Mouse (Mus musculus) heart, adult 2 months (tissue): ENCODE measurements around the gene Slc5a11. TPM values are rescaled to one million over a fixed set of nuclear protein-coding genes. Genes with fewer than 3 reads are reported as not detected.

Experiments used
- DNase-seq, 2 experiments: peaks; one replicate each; pipeline ENCODE4 v3.0.0; 2021
- H3K27ac ChIP-seq: fragments of 200-600 bp; 2 replicates; pipeline ENCODE4 v1.8.1; 2022
- H3K27me3 ChIP-seq: fragments of 200-500 bp; 2 replicates; pipeline ENCODE4 v1.6.1; 2012; ENCODE audit warnings: mild to moderate bottlenecking, low read length, inconsistent platforms, mixed read lengths; ENCODE audit not compliant: control insufficient read depth, insufficient read depth
- H3K36me3 ChIP-seq: fragments of 200-500 bp; 2 replicates; pipeline ENCODE4 v1.6.1; 2012; ENCODE audit warnings: low read length, inconsistent platforms; ENCODE audit not compliant: control insufficient read depth, insufficient read depth
- H3K4me1 ChIP-seq: fragments of 200-500 bp; 2 replicates; pipeline ENCODE4 v1.6.1; 2011; ENCODE audit warnings: low read length; ENCODE audit not compliant: control insufficient read depth, insufficient read depth
- H3K4me3 ChIP-seq: fragments of 200-600 bp; 2 replicates; pipeline ENCODE4 v1.8.1; 2022
- H3K79me2 ChIP-seq: fragments of 200-500 bp; replicated peaks from 2 replicates; pipeline ENCODE4 v1.6.1; 2012; ENCODE audit warnings: mild to moderate bottlenecking, inconsistent platforms, low read length, moderate library complexity, mixed read lengths; ENCODE audit not compliant: control insufficient read depth, insufficient read depth
- H3K9ac ChIP-seq: fragments of 200-500 bp; 2 replicates; pipeline ENCODE4 v1.6.1; 2012; ENCODE audit warnings: low read depth, mild to moderate bottlenecking, control low read depth, inconsistent platforms, low read length, mixed read lengths
- CTCF ChIP-seq: fragments of 200-600 bp; IDR thresholded peaks from 2 replicates; pipeline ENCODE4 v1.8.1; 2022; ENCODE audit warnings: antibody characterized with exemption, mild to moderate bottlenecking, moderate library complexity
- EP300 ChIP-seq: fragments of 200-500 bp; IDR thresholded peaks from 2 replicates; pipeline ENCODE4 v1.6.1; 2011; ENCODE audit warnings: low read depth, low read length, control low read depth; ENCODE audit not compliant: insufficient read depth
- POLR2A ChIP-seq: fragments of 200-500 bp; IDR thresholded peaks from 2 replicates; pipeline ENCODE4 v1.6.1; 2011; ENCODE audit warnings: mild to moderate bottlenecking, low read depth, low read length, control low read depth; ENCODE audit not compliant: insufficient read depth
- WGBS: fragments of 180-500 bp; shearing (Covaris S2); methylation state at CpG from one replicate; pipeline ENCODE4 v1.1.7; 2018; 5-methylcytosine and 5-hydroxymethylcytosine counted together
- intact Hi-C: fragments of 180-260 bp; cut with DNase I; formaldehyde crosslinking; loops from one replicate; pipeline ENCODE4 v1.15.1; 2025
- polyA plus RNA-seq: library from polyadenylated mRNA; depleted of rRNA; stranded (reverse); fragments of >200 nt; gene quantifications from 2 replicates; pipeline ENCODE4 v1.2.3, GENCODE M21; 2012
- total RNA-seq, 2 experiments: library from RNA; stranded (reverse); gene quantifications; 2 replicates each; pipeline ENCODE4 v1.2.3; 2021

Gene Slc5a11
- total and polyA plus RNA-seq, 3 experiments = 0.10 TPM; not detected in 2

DNA sequence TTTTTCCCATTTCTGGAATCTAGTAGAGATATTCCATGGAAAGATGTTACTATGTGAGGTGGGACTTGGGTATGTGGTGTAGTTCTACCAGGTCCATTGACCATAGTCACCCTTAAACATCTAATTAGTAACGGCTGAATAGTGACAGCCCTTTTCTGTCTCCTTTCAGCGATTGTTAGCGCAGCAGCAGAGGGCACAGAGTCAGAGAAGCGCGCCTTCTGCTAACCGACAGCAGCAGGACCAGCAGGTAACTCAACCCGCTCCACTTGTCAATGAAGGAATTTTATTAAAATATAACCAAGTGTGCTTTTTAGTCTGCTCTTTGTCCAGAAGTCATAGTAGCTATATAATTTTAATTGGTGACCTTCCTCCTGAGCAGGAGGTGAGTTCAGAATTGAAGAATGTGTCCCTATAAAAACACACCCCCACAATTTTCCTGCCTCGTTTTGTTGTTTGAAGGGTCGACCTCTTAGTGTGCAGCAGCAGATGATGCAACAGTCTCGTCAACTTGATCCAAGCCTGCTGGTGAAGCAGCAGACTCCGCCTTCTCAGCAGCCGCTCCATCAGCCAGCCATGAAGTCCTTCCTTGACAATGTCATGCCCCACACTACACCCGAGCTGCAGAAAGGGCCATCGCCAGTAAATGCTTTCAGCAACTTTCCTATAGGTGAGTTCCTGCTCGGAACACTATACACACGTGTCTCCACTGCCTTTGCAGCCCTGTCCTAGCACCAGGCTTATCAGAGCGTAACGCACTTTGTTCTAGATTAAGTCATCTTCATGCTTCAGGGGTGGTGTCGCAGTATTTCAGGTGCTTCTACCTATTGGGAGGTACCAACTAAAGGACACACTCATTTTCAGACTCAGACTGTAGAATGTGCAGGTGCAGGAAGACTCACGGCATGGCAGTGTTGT is 32.5 kb upstream of the Slc5a11 start:
- H3K9ac ChIP-seq = no peak overlapping the region
- no peaks in the 10 kb centered on the region for H3K4me1 ChIP-seq
- 78% methylated on average over 20 of the region's 20 CpGs for WGBS
- intact Hi-C loops = loop anchor here (5.0 kb wide), 1 partner anchor 180 kb away; no protein-coding TSS in a partner anchor
- H3K27ac ChIP-seq = no peak overlapping the region
- DNase-seq = no peak
- TF ChIP-seq EP300 (no peak), POLR2A (no peak), CTCF (no peak)
- no peaks in the 10 kb centered on the region for H3K79me2 ChIP-seq
- H3K27me3 ChIP-seq = no peaks in the 10 kb centered on the region
- no peak overlapping the region for H3K4me3 ChIP-seq
- peaks cover 6% of the 10 kb centered on the region; the same call in 1 of the 2 replicates for H3K36me3 ChIP-seq

DNA sequence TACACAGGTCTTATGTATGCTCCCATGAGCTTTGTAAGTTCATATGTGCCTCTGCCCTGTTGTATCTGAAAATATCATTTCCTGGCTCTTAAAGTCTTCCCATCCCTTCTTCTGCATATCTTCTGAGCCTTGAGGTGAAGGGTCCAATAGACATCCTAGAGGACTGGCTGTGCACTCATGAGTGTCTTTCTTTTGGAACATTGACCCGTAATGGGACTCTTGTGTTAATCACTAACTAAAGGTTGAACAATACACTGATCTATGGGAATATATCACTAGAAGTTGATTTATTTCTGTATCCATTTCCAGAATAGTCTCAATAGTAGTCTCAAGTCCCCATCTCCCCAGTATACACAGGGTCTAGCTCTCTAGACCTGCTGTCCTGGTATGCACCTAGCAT is 29.7 kb upstream of the Slc5a11 start:
- Histone ChIP-seq H3K79me2 (no peaks in the 10 kb centered on the region), H3K9ac (no peak overlapping the region), H3K36me3 (peaks cover 6% of the 10 kb centered on the region; the same call in 1 of the 2 replicates), H3K27me3 (no peaks in the 10 kb centered on the region), H3K4me1 (no peaks in the 10 kb centered on the region), H3K27ac (no peak overlapping the region), H3K4me3 (no peak overlapping the region)
- 97% methylated on average over 1 of the region's 1 CpGs for WGBS
- TF ChIP-seq EP300 = no peak
- TF ChIP-seq POLR2A = no peak
- TF ChIP-seq CTCF = no peak
- intact Hi-C loops = loop anchor here (5.0 kb wide), 1 partner anchor 183 kb away; no protein-coding TSS in a partner anchor
- no peak for DNase-seq

DNA sequence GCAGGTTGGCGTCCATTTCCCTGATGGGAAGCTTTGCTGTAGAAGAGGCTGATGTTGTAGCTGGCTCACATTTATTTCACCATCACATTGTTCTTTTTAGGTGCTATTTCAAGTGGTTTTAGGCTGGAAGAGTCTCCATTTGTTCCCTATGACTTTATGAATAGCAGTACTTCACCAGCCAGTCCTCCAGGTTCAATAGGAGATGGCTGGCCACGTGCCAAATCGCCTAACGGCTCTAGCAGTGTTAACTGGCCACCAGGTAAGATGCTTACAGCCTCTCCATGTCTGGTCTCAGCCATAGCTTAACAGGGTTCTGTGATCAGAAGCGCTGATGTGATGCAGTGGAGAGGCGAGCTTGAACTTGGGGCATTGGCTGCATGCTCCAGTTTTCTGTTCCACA is 28.1 kb upstream of the Slc5a11 start:
- 77% methylated on average over 6 of the region's 6 CpGs for WGBS
- intact Hi-C loops = no loop called here

DNA sequence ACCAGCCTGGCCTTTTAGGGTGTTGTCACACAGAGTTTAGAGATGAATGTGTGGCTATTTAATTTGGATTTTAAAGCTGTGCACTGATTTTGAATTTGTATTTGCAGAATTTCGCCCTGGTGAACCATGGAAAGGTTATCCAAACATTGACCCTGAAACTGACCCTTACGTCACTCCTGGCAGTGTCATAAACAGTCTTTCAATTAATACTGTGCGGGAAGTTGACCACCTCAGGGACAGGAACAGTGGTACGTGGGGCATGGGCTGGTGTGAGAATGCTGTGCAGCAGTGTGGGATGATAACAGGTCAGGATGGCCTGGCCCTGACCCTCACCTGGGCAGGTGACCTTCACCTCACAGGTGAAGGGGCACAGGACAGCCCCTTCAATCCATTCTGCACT is 27.3 kb upstream of the Slc5a11 start:
- H3K79me2 ChIP-seq = no peaks in the 10 kb centered on the region
- 86% methylated on average over 4 of the region's 4 CpGs for WGBS
- no peak for DNase-seq
- no peak overlapping the region for H3K4me3 ChIP-seq
- H3K36me3 ChIP-seq = peaks cover 6% of the 10 kb centered on the region; the same call in 1 of the 2 replicates
- intact Hi-C loops = no loop called here
- no peaks in the 10 kb centered on the region for H3K4me1 ChIP-seq
- no peak overlapping the region for H3K27ac ChIP-seq
- H3K9ac ChIP-seq = no peak overlapping the region
- TF ChIP-seq CTCF (no peak), POLR2A (no peak), EP300 (no peak)
- no peaks in the 10 kb centered on the region for H3K27me3 ChIP-seq

More for the DNA sequence above, 28.1 kb upstream of the Slc5a11 start:
- Histone ChIP-seq H3K27ac (no peak overlapping the region), H3K4me3 (no peak overlapping the region), H3K79me2 (no peaks in the 10 kb centered on the region), H3K4me1 (no peaks in the 10 kb centered on the region), H3K9ac (no peak overlapping the region), H3K36me3 (peaks cover 6% of the 10 kb centered on the region; the same call in 1 of the 2 replicates), H3K27me3 (no peaks in the 10 kb centered on the region)
- TF ChIP-seq EP300 = no peak
- no peak for TF ChIP-seq CTCF
- TF ChIP-seq POLR2A = no peak
- no peak for DNase-seq

DNA sequence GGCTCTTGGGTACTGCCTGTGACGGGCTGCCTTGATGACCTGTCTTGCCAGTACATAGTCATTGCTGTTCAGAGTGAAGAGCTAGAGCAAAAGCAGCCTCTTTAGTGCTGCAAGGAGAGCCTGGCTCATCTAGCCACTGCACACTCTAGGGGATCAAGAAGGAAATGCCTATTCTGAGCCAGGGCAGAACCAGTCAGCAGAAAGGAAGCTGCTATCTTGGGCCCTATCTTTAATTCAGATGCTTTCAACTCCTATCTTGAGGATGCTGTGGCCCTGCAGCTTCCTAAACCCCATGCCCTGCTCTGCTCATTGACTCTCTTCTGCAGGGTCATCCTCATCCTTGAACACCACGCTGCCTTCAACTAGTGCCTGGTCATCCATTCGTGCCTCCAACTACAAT is 26.1 kb upstream of the Slc5a11 start:
- no peaks in the 10 kb centered on the region for H3K27me3 ChIP-seq
- H3K79me2 ChIP-seq = no peaks in the 10 kb centered on the region
- H3K4me1 ChIP-seq = no peaks in the 10 kb centered on the region
- H3K9ac ChIP-seq = no peak overlapping the region
- whole genome bisulfite sequencing = 92% methylated on average over 3 of the region's 3 CpGs
- TF ChIP-seq EP300 = no peak
- TF ChIP-seq POLR2A = no peak
- TF ChIP-seq CTCF = no peak
- H3K36me3 ChIP-seq = peaks cover 6% of the 10 kb centered on the region; the same call in 1 of the 2 replicates
- no peak overlapping the region for H3K27ac ChIP-seq
- intact Hi-C loops = no loop called here
- no peak for DNase-seq
- no peak overlapping the region for H3K4me3 ChIP-seq

DNA sequence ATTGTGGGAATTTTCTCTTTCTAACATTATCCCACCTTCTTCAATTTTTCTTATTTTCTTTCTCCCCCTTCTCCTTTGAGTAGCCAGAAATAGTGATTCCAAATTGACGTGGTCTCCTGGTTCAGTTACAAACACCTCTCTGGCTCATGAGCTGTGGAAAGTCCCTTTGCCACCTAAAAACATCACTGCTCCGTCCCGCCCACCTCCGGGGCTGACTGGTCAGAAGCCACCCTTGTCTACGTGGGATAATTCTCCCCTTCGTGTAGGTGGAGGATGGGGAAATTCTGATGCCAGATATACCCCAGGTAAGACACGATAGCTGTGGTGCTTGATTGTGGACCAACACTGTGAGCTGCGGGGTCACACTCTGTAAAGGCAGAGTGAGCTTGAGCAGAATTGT is 24.8 kb upstream of the Slc5a11 start:
- intact Hi-C loops = no loop called here
- H3K27me3 ChIP-seq = no peaks in the 10 kb centered on the region
- no peak overlapping the region for H3K4me3 ChIP-seq
- TF ChIP-seq CTCF = no peak
- no peak for TF ChIP-seq POLR2A
- no peak for TF ChIP-seq EP300
- no peak for DNase-seq
- 0 out of 2 replicates have a peak, but pooled peaks cover 4% of the 10 kb centered on the region for H3K36me3 ChIP-seq
- H3K79me2 ChIP-seq = no peaks in the 10 kb centered on the region
- no peak overlapping the region for H3K9ac ChIP-seq
- no peak overlapping the region for H3K27ac ChIP-seq
- 90% methylated on average over 8 of the region's 8 CpGs for WGBS
- no peaks in the 10 kb centered on the region for H3K4me1 ChIP-seq
